Comparison of ENCODE assay signal across 20 mouse cellular contexts in the genomic region with DNA sequence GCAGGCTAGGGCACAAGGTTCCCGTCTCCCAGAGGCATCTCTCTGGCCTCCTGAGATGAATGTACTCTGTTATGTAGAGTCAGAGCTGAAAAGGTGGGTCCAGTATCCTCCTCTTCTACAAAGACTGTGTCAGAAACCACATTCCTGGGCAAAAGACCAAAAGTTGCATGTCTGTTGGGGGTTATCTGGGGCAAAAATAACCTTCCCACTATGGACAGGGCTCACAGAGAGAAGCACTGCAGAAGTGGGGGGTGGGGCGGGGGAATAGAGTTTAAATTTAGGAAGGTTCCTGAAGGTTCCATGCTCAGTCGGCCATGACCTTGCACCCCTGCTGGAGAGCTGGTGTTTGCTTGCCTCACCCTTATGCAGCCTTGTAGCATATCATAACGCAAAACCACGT.
A peak's percentile ranks its signal among the peaks of the same experiment; 100 is the strongest.
DNase-seq lines count a peak whose midpoint lies in the region; ATAC-seq and TF ChIP-seq lines count a peak whose summit lies in the region.
"Had no signal": no experiment of that assay in that cellular context is flagged by ENCODE, and none has a peak within 500 bp of the region (broad histone marks: within the 10 kb centered on the region; RNA-seq: fewer than 3 reads in every experiment).

No protein-coding gene starts in this region.

- H3K9me3 ChIP-seq in heart, postnatal 0 days (replicated peaks; ENCODE audit: control insufficient read depth, low read length): no peaks in the 10 kb centered on the region
- no peaks in the 10 kb centered on the region for H3K9me3 ChIP-seq in lung, postnatal 0 days (ENCODE audit: low read length)
- no peaks in the 10 kb centered on the region for H3K9me3 ChIP-seq in intestine, postnatal 0 days (ENCODE audit: control insufficient read depth)
- H3K9me3 ChIP-seq: embryonic facial prominence, embryonic 10.5 days; hindbrain, embryonic 13.5 days; limb, embryonic 15.5 days; midbrain, embryonic 13.5 days; neural tube, embryonic 12.5 days had no signal

- no peak overlapping the region for H3K4me3 ChIP-seq in heart, postnatal 0 days (ENCODE audit: low read depth, low read length)
- no peak overlapping the region for H3K4me3 ChIP-seq in lung, postnatal 0 days (ENCODE audit: low read depth, low read length)
- no peak overlapping the region for H3K4me3 ChIP-seq in intestine, postnatal 0 days (ENCODE audit: low read depth, low read length)
- H3K4me3 ChIP-seq: embryonic facial prominence, embryonic 10.5 days; hindbrain, embryonic 13.5 days; limb, embryonic 15.5 days; midbrain, embryonic 13.5 days; neural tube, embryonic 12.5 days had no signal

- no peak overlapping the region for H3K4me2 ChIP-seq in heart, postnatal 0 days (ENCODE audit: low read depth, low read length)
- no peak overlapping the region for H3K4me2 ChIP-seq in lung, postnatal 0 days (replicated peaks; ENCODE audit: low read depth, low read length)
- no peak overlapping the region for H3K4me2 ChIP-seq in intestine, postnatal 0 days (replicated peaks; ENCODE audit: low read depth)
- H3K4me2 ChIP-seq: hindbrain, embryonic 13.5 days; limb, embryonic 15.5 days; midbrain, embryonic 13.5 days; neural tube, embryonic 12.5 days had no signal

- TF ChIP-seq EP300 in heart, postnatal 0 days (IDR thresholded peaks at IDR 0.05; ENCODE audit: low read depth): no peak
- TF ChIP-seq EP300 in lung, postnatal 0 days (IDR thresholded peaks at IDR 0.05): no peak

- ATAC-seq in heart, postnatal 0 days (ENCODE audit: insufficient read depth, low read depth): no peak
- no peak for ATAC-seq in lung, postnatal 0 days
- ATAC-seq in intestine, postnatal 0 days: no peak
- ATAC-seq: activated CD4-positive, CD25-positive, alpha-beta regulatory T cell, adult 4 months; CD4-positive, CD25-positive, alpha-beta regulatory T cell, adult 4 months; inflammation-experienced regulatory T-cells, adult 6 months; midbrain, embryonic 13.5 days had no signal

- no peaks in the 10 kb centered on the region for H3K36me3 ChIP-seq in heart, postnatal 0 days (replicated peaks; ENCODE audit: control insufficient read depth, insufficient read depth, low read length)
- no peaks in the 10 kb centered on the region for H3K36me3 ChIP-seq in lung, postnatal 0 days (ENCODE audit: insufficient read depth, low read length)
- no peaks in the 10 kb centered on the region for H3K36me3 ChIP-seq in intestine, postnatal 0 days (ENCODE audit: control insufficient read depth, insufficient read depth)
- H3K36me3 ChIP-seq: embryonic facial prominence, embryonic 10.5 days; hindbrain, embryonic 13.5 days; limb, embryonic 15.5 days; midbrain, embryonic 13.5 days; neural tube, embryonic 12.5 days had no signal

- H3K9ac ChIP-seq in heart, postnatal 0 days (replicated peaks; ENCODE audit: low read depth, low read length): no peak overlapping the region
- H3K9ac ChIP-seq in lung, postnatal 0 days (replicated peaks; ENCODE audit: low read depth): no peak overlapping the region
- no peak overlapping the region for H3K9ac ChIP-seq in intestine, postnatal 0 days (ENCODE audit: low read depth, low read length)
- H3K9ac ChIP-seq: hindbrain, embryonic 13.5 days; limb, embryonic 15.5 days; midbrain, embryonic 13.5 days; neural tube, embryonic 12.5 days had no signal

- TF ChIP-seq CTCF in heart, postnatal 0 days (IDR thresholded peaks at IDR 0.05; ENCODE audit: low read depth): no peak
- TF ChIP-seq CTCF in lung, postnatal 0 days (IDR thresholded peaks at IDR 0.05): no peak
- no peak for TF ChIP-seq CTCF in intestine, postnatal 0 days (IDR thresholded peaks at IDR 0.05; ENCODE audit: low read depth)

- DNase-seq in adrenal gland, adult 2 months: peak; percentile 21
- no peak for DNase-seq in adrenal gland, postnatal 4 days (ENCODE audit: low spot score in 2 of 2)
- no peak for DNase-seq in heart, postnatal 0 days (ENCODE audit: low spot score)
- DNase-seq in heart, postnatal 4 days: no peak
- DNase-seq in lung, postnatal 0 days (ENCODE audit: low spot score): no peak
- DNase-seq in lung, postnatal 14 days: no peak
- no peak for DNase-seq in layer of hippocampus, adult 8-10 months (ENCODE audit: low spot score in 2 of 2)
- DNase-seq: cerebellum, adult 8-10 months; kidney, postnatal 14 days; lung, postnatal 36 days had no signal

- no peaks in the 10 kb centered on the region for H3K27me3 ChIP-seq in heart, postnatal 0 days (ENCODE audit: control insufficient read depth, insufficient read depth, low read length)
- H3K27me3 ChIP-seq in lung, postnatal 0 days (replicated peaks; ENCODE audit: insufficient read depth, low read length): no peaks in the 10 kb centered on the region
- no peaks in the 10 kb centered on the region for H3K27me3 ChIP-seq in intestine, postnatal 0 days (replicated peaks; ENCODE audit: control insufficient read depth, insufficient read depth, low read length)
- H3K27me3 ChIP-seq: hindbrain, embryonic 13.5 days; limb, embryonic 15.5 days; neural tube, embryonic 12.5 days had no signal

- peak overlapping the region; percentile 47; the same call in 1 of the 2 replicates for H3K27ac ChIP-seq in heart, postnatal 0 days (ENCODE audit: low read depth)
- 0 out of 2 replicates have a peak overlapping the region, but pooled peaks have one; percentile 20 for H3K27ac ChIP-seq in lung, postnatal 0 days (ENCODE audit: low read length)
- H3K27ac ChIP-seq in intestine, postnatal 0 days (ENCODE audit: low read depth, low read length): no peak overlapping the region
- H3K27ac ChIP-seq: embryonic facial prominence, embryonic 10.5 days; hindbrain, embryonic 13.5 days; limb, embryonic 15.5 days; midbrain, embryonic 13.5 days; neural tube, embryonic 12.5 days; stomach, postnatal 0 days had no signal

- peaks cover 6% of the 10 kb centered on the region; the same call in 1 of the 2 replicates for H3K4me1 ChIP-seq in heart, postnatal 0 days (ENCODE audit: control insufficient read depth, insufficient read depth)
- H3K4me1 ChIP-seq in lung, postnatal 0 days (ENCODE audit: insufficient read depth, low read depth, low read length): peaks cover 5% of the 10 kb centered on the region; the same call in 1 of the 2 replicates
- H3K4me1 ChIP-seq in intestine, postnatal 0 days (replicated peaks; ENCODE audit: control insufficient read depth, insufficient read depth, low read length): no peaks in the 10 kb centered on the region
- H3K4me1 ChIP-seq: neural tube, embryonic 12.5 days had no signal

- 38% methylated on average over 5 of the region's 5 CpGs for WGBS in heart, postnatal 0 days
- 54% methylated on average over 5 of the region's 5 CpGs for WGBS in lung, postnatal 0 days
- WGBS in intestine, postnatal 0 days: 56% methylated on average over 5 of the region's 5 CpGs
